Mouse (Mus musculus): ENCODE results near the gene Olfr175-ps1. TPM values are rescaled to one million over a fixed set of nuclear protein-coding genes. Genes with fewer than 3 reads are reported as not detected.

Gene Olfr175-ps1
- not detected for polyA plus RNA-seq (2017; shearing (Covaris generic))

DNA sequence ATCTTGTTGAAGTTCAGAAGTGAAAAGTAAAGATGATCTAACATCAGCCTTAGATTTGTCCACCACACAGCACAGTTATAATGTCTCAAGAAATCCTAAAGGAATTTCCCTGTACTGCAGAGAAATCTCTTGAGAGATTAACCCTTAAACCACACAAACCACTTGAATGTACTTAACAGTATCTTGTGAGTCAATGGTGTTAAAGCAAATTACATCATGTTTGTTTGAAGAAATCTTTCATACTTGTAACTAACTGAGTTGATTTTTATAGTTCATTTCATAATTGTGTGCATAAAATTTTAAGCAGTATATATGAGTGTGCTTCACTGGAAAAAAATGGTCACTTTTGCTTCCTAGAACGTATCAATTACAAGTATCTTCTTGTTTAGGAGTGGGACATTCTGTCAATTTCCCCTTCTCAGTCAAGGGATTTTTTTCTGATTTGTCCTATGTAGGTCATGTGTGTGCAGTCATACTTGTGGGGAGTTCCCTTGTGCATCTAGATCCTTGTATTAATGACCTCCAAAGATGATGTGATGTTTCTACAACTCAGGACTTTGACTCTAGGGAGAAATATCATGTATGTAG lies at the start of gene Olfr175-ps1:
Gene Olfr175-ps1 (minus strand): TSS at position 51 of the 588 bp plus-strand sequence.

DNA sequence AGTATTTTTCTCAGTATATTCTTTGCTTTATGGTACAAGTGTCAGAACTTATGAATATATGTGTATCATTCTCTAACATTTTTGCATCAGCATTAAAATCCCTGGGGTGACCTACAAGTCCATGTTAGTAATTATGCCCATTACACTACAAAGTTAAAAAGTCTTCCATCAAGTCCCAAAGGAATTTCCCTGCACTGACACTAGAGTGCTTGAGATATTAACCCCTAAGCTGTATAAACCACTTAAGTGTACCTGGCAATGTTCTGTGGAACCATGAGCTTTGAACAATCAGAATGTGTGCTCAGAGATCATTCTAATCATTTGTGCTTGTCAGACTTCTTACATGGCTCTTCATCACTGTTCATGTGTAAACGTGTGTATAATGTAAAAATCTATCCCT lies 48.1 kb upstream of the Olfr175-ps1 start, which contains the start of gene Olfr177:
Gene Olfr177 (minus strand): TSS at position 101 of the 400 bp plus-strand sequence.

GRCm38 (mm10) chr16:58800168-58800567 lies 26.4 kb downstream of the Olfr175-ps1 start, which contains the start of gene Olfr173:
TSS of gene Olfr173 (minus strand) at chr16:58800268.

Other genes starting within 250 kb of the Olfr175-ps1 start
- not detected for gene Gm813, start 209.8 kb downstream of the Olfr175-ps1 start, polyA plus RNA-seq (2017; shearing (Covaris generic))
- gene E330017A01Rik, start 188.0 kb downstream of the Olfr175-ps1 start, polyA plus RNA-seq (2017; shearing (Covaris generic)), result not detected
- 14.5 TPM for gene Cpox, start 156.5 kb downstream of the Olfr175-ps1 start, polyA plus RNA-seq (2017; shearing (Covaris generic))
- gene Gpr15, start 107.7 kb downstream of the Olfr175-ps1 start, polyA plus RNA-seq (2017; shearing (Covaris generic)), result not detected
- gene Cldnd1, start 98.9 kb downstream of the Olfr175-ps1 start, polyA plus RNA-seq (2017; shearing (Covaris generic)), result 72.7 TPM
- gene Olfr172, start 63.6 kb downstream of the Olfr175-ps1 start, polyA plus RNA-seq (2017; shearing (Covaris generic)), result not detected
- gene Olfr173, start 26.5 kb downstream of the Olfr175-ps1 start, polyA plus RNA-seq (2017; shearing (Covaris generic)), result 0.29 TPM
- not detected for gene Olfr177, start 48.0 kb upstream of the Olfr175-ps1 start, polyA plus RNA-seq (2017; shearing (Covaris generic))
- not detected for gene Olfr178, start 65.3 kb upstream of the Olfr175-ps1 start, polyA plus RNA-seq (2017; shearing (Covaris generic))
- not detected for gene Olfr181, start 102.0 kb upstream of the Olfr175-ps1 start, polyA plus RNA-seq (2017; shearing (Covaris generic))
- not detected for gene Olfr180, start 102.6 kb upstream of the Olfr175-ps1 start, polyA plus RNA-seq (2017; shearing (Covaris generic))
- 0.15 TPM for gene Olfr183, start 168.6 kb upstream of the Olfr175-ps1 start, polyA plus RNA-seq (2017; shearing (Covaris generic))
- not detected for gene Olfr186, start 203.5 kb upstream of the Olfr175-ps1 start, polyA plus RNA-seq (2017; shearing (Covaris generic))
- gene Olfr187, start 213.0 kb upstream of the Olfr175-ps1 start, polyA plus RNA-seq (2017; shearing (Covaris generic)), result not detected